Mouse (Mus musculus): ENCODE measurements at regions not wholly inside any gene's neighbourhood (a gene's known extent, or its start where the extent isn't known, plus 50 kb on each side); places are given as distances from the start of the nearest gene placed in this dataset.

DNA sequence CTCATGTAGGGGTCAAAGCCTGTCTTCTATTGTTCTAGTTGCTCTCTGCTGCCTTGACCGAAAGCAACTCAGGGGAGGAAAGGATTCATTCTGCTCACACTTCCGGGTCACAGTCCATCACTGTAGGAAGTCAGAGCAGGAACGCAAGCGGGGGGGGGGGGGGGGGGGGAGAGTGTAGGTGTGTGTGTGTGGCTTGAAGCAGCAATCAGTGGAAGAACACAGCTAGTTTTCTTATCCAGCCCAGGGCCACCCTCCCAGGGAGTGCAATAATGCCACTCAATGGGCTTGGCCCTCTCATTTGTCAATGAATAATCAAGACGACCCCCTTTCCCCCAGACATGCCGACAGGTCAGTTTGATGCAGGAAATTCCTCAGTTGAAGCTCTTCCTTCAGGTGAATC, 173.4 kb upstream of the Myt1l start:
- no peak for TF ChIP-seq POLR2A (IDR thresholded peaks at IDR 0.05; ENCODE audit: low read depth, low read length)
- no peak for TF ChIP-seq CTCF (conservative IDR thresholded peaks at IDR 0.05; ENCODE audit: insufficient read depth, insufficient read length, low read depth, low read length)

Data from kidney, adult 2 months (tissue).